Mouse (Mus musculus): ENCODE data around the gene Nxf1.

DNA sequence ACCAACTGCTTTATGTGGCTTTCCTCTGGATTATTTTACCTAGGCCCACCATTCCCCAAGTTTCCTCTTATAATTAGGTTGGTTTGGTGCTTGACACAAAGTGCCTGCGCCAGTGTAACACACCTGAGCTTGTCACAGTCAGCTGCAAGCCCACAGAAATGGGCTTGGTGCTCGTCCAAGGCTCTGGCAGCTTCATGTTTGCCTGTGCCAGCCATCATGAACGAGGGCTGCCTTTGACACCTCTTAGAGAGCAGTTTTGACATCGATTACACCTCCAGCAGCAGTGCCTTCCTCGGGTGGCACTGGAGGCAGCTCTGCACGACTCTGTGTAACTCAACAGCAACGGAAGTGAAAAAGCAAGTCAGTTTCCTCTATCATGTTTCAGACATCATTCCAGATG, 33.3 kb downstream of the Nxf1 start:
- TF ChIP-seq CTCF (IDR thresholded peaks at IDR 0.05; ENCODE audit: control insufficient read depth, insufficient read depth, insufficient read length) (no peak), USF1 (IDR thresholded peaks at IDR 0.05; ENCODE audit: low read depth) (no peak)

Data from C2C12 (cell line).